Mouse (Mus musculus): ENCODE measurements around the gene Rassf8. TPM values are rescaled to one million over a fixed set of nuclear protein-coding genes. Genes with fewer than 3 reads are reported as not detected.

The Rassf8 gene
- polyA plus RNA-seq, 1 experiment, result 2.8 TPM

DNA sequence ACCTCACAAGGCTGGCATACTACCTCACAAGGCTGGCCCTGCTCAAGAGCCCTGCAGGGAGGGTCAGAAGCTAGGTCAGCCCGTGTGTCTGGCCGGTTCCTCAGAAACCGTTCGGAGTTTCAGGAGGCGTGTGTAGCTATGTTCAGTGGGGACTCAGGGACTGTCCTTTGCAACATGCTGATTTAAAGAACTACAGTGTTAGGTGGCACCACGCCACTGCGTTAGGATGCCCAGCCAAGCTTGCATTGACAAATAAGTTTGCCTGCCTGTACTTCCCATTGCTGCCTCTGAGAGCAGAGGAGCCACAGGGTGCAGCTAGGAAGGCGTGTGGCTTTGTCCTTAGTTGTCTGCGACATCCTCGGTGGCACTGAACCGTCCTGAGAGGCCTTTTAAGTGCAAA lies 23.3 kb downstream of the Rassf8 start:
- 73% methylated on average over 11 of the region's 11 CpGs for WGBS
- DNase-seq (ENCODE audit: low read depth, low spot score), result no peak

DNA sequence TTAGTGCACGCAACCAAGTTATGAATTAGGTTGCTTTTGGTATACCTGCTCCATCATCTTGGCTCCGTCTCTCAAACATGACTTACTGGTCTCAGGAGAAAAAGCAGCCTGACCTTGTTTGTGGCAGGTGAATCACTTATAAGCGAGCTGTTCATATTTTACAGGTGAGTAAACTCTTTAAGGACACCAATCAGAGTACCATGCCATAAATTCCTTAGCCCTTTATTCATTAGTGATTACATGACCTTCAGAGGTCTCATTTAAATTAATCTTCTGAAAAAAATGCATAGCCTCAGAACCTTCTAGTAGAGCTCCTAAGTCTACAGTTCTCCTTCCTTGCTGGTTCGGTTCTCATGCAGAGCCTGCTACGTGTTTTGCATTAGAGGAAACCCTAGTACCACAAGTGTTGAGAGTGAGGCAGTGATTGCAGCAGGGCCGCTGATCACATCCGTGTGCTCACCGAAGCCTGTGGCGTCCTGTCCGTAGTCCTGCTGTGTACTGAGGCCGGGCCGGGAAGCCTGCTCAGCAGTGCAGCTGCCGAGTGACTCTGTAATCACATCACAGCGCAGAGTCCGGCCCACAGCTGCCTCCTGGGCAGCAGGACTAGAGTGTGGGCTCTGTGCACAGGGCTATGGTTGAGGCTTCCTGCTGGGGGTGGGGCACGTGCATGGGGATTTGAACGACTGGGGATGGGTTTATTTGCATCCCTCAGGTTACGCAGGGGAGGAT lies 23.9 kb downstream of the Rassf8 start:
- WGBS, result 60% methylated on average over 18 of the region's 18 CpGs
- DNase-seq (ENCODE audit: low read depth, low spot score), result no peak

DNA sequence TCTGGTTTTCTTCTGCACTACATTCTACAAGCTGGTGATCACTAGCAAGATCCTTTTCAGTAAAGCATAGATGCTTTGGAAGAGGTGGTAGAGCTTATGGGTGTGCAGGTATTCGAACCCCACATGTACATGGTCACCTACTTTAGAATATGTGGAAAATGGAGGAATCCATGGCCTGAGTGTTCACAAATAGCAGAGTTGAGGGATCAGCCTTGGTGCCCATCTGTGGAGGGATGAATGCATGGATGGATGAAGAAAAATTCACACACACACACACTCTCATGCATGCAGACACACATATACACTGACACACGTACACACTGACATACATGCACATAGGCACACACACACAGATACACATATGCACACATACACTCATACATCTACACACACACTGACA lies 27.9 kb downstream of the Rassf8 start:
- WGBS, result 86% methylated on average over 2 of the region's 2 CpGs
- no peak for DNase-seq (ENCODE audit: low read depth, low spot score)

DNA sequence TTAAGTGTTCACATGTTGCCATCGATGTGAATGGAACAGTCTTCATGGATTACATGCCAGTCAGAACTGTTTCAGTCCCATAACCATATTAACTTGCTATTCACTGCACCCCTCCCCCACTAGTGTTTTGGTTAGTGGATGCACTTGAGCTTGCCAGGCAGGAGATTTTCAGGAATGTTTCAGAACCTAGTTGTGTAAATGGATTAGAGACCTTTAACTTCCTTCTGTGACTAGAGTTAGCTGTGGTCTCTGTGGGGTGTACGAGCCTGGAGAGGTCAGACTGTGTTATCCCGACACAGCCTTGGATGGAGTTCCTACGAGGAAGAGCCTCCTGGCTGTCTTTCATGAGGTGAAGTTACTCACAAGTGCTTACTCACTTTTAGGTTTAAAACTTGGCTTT lies 29.7 kb downstream of the Rassf8 start:
- 80% methylated on average over 4 of the region's 4 CpGs for WGBS
- DNase-seq (ENCODE audit: low read depth, low spot score), result no peak

DNA sequence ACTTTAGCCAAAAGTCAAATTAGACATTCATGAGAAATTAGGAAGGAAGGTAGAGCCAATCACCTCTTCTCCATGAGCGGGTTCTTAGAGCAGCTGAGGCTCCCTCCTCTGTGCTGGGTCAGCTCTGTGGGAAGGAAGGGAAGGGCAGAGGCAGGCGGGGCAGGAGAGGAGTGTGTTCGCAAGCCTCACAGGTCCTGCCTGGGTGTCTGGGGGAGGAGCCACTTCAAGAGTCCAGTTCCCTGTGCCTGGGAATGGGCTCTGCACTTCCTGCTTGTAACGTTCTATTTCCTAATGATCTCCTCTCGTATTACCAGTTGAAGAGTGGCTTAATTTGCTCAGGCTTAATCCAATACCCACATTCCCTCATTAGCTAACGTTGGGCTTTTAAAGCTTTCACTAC lies 32.8 kb downstream of the Rassf8 start:
- no peak for DNase-seq (ENCODE audit: low read depth, low spot score)
- WGBS, result 17% methylated on average over 6 of the region's 6 CpGs

DNA sequence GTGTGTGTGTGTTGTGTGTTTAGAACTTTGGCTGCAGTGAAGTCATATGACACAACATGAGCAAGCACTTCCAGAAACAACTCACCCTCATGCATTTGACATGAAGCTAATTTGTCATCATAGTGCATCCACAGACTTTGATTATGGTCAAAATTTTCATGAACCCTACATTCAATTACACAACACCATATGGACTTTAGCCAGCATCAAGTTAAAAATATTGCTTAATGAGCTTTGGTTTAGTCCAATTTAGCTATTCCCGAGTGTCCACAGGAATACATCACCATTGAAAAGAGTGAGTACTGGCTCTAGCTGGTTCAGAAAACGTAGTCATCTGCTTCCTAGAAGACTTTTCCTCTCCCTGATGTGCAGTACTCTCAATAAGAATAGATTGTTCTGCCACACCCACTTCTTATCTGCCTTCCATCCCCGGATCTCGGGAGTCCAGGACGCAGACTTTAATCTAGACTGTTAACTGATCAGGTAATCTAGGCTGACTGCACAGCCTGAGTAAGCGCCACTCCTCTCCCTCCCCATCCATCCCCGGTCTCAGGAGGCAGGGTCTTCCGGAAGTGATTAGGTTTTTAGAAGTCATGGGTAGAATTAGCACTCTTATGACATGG lies 33.7 kb downstream of the Rassf8 start:
- no peak for DNase-seq (ENCODE audit: low read depth, low spot score)

DNA sequence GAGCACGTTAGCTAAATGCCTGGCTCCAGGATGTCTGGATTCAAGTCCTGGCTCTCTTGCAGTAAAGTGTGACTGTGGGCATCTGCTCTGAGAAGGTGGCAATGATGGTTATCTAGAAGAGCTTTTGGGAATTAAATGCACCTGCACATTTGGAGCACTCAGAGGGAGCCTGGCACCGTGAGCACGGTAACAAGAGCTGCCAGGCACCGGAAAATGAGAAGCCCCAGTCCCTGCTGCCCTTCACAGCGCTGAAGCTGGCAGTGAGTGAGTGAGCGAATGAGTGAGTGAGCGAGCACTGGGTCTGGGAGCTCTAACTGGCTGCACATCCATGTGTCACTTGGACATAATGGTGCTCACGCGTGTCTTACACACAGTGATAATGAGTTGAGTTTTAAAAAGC lies 34.7 kb downstream of the Rassf8 start:
- WGBS, result 92% methylated on average over 9 of the region's 9 CpGs
- DNase-seq (ENCODE audit: low read depth, low spot score), result no peak

More for the DNA sequence above, 33.7 kb downstream of the Rassf8 start:
- 36% methylated on average over 8 of the region's 8 CpGs for WGBS

DNA sequence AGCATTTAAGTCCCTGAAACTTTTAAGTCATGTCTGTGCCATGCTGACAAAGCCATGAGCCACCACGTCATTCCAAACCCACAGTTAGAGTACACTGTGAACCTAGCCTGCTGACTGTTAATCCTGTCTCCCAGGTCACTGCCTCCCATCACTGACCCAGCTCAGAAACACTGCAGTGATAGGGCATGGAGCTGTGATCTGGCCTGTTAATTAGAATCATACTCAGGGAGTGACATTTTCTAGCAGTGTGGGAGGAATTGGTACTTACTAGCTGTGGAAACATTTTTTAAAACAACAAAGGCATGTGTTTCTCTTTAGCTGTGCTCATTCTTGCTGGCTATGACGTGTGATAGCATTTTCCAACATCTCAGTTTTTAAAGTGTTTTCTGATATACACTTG lies 35.4 kb downstream of the Rassf8 start:
- WGBS, result 79% methylated on average over 2 of the region's 2 CpGs
- no peak for DNase-seq (ENCODE audit: low read depth, low spot score)

DNA sequence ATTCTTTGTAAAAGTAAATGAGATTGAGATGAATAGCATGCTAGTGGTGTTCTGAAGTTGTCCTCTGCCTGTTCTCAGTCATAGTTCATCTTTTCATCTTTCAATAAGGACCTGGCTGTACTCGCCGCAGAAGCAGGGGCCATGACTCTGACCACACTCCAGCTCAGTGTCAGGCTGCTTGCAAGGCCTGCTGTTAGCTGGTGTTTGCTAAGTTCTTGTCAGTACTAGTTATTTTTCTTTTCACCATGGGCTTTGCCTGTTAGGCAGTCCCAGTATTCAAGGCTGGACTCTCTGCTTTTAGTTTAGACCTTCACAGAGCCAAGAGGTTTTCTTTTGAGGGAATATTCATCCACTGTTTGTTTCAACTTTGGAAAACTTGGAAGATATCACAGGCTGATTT lies 40.8 kb downstream of the Rassf8 start:
- DNase-seq (ENCODE audit: low read depth, low spot score), result no peak
- WGBS, result 86% methylated on average over 2 of the region's 2 CpGs

DNA sequence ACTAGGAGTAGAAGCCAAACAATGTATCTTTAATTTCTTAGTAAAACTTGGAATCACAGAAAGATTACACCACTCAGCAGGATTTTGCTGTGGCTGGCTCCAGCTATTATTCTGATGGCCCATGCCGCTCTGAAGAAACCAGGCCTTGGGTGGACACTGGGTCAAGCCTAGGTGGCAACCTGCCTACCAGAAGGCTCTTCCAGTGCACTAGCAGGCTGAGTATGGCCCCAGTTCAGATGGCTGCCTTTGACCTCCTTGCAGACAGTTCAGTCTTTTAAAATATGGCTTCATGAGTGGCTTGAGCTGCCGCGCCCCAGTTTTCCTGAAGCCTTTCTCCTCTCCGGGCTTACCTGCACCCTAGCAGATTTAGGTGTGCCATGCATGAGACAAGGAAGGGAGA lies 43.2 kb downstream of the Rassf8 start:
- DNase-seq (ENCODE audit: low read depth, low spot score), result no peak
- WGBS, result 83% methylated on average over 4 of the region's 4 CpGs

DNA sequence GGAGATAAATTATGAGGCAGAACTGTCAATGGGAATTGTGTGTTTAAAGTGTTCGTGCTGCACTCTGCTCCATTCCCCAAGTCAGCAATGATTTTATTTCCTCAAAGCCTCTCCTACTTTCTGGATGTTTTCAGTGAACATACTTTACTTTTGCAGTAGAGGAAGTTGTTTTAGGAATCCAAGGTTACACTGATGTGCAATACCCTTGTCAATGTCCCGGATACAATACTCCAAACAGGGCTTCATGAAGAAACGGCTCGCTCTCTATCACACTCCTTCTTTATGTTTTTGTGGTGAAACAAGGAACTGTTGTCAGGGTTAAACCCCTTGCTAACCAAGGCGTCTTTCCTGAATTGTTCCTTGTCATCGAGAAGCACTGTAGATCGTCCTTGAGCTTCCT lies 45.8 kb downstream of the Rassf8 start:
- no peak for DNase-seq (ENCODE audit: low read depth, low spot score)
- WGBS, result 54% methylated on average over 7 of the region's 7 CpGs

DNA sequence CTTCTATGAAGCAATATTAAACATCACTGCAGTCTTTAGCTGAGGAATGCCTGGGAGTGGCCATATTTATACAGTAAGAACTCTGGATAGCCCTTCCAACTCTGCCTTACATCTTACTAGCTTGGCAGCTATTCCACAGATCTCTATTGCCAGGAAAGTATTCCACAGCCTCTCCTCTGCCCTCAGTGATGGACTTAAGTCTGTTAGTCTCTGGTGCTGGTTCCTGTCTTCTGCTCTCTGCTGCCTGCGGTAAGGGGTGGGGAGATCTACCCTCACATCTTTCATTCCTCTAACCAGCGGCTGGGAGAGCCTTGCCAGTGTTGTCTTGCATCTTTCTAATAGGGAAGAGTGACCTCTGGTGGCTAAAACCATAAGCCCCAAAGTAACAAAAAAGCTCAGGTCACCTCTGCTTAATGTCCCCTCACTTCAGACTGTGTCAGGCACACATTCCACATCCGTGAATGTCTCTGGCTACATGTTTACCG lies 46.6 kb downstream of the Rassf8 start:
- DNase-seq (ENCODE audit: low read depth, low spot score), result no peak
- 10% methylated on average over 4 of the region's 4 CpGs for WGBS

DNA sequence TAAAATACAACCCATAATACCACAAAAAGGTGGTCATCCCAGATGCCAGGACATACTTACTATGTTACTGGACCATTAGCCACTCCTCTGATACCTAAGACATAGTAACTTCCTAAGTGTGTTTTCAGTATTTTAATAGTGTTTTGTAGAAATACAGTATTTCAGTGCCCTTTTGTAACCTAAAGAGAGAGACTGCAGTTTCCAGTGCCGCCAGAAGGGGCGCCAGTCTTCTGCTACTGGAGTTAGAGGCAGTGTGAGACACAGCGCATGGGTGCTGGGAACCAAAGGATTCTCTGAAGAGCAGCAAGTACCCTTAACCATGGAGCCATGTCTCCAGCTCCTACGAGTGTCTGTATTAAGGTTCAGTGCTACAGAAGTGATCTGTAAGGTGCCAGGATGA lies 48.1 kb downstream of the Rassf8 start:
- 68% methylated on average over 4 of the region's 4 CpGs for WGBS
- DNase-seq (ENCODE audit: low read depth, low spot score), result no peak

DNA sequence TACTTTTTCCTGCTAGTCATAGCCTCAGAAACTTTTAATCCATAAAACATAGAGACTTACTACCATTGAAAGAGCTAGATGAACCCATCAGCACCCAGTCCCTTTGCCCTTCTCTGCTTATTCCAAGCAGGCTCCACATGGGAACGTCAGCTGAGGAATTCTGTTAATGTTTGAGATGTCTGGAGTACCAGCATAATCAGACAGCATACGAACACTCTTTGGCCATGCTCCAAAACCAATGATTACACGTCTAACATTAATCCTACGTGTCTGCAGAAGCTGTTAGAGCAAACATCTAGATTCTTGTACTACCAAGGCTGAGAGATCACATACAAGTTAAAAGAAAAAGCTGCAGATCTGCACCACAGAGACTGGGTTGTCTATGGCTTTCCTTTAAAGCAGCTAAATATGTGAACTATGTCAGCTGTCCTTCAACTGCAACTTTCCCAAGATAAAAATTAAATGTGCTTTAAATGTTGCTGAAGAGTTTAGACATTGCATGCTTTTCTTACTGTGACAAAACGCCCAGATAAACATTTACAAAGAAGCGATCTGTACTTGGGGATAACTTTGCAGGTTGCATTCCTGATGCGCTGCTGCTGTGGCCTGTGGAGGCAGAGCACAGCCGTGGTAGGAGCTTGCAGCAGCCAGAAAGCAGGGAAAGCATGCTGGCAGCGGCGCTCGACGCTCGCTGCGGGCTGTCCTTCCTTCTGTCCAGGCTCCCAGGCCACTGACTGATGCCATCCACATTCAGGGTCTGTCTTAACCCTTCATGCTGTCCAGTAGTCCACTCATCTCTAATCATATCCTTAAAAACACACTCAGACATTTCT lies 49.9 kb downstream of the Rassf8 start:
- WGBS, result 46% methylated on average over 14 of the region's 14 CpGs
- no peak for DNase-seq (ENCODE audit: low read depth, low spot score)

DNA sequence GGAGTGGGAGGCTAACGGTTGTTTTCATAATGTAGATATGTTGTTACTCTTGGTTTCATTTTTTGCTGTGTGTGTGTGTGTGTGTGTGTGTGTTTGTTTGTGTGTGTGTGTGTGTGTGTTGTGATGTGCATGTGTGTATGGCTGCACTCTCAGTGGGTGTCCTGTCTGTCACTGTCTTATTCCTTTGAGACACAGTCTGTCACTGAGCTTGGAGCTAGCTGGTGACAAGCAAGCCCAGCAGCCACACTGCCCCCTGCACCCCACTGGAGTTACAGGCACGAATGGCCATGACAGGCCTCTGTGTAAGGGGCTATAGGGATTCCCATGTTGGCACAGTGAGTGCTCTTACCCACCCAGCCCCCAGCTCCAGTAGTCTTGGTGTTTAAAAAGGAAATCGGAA lies 51.1 kb downstream of the Rassf8 start:
- no peak for DNase-seq (ENCODE audit: low read depth, low spot score)
- 72% methylated on average over 3 of the region's 3 CpGs for WGBS

DNA sequence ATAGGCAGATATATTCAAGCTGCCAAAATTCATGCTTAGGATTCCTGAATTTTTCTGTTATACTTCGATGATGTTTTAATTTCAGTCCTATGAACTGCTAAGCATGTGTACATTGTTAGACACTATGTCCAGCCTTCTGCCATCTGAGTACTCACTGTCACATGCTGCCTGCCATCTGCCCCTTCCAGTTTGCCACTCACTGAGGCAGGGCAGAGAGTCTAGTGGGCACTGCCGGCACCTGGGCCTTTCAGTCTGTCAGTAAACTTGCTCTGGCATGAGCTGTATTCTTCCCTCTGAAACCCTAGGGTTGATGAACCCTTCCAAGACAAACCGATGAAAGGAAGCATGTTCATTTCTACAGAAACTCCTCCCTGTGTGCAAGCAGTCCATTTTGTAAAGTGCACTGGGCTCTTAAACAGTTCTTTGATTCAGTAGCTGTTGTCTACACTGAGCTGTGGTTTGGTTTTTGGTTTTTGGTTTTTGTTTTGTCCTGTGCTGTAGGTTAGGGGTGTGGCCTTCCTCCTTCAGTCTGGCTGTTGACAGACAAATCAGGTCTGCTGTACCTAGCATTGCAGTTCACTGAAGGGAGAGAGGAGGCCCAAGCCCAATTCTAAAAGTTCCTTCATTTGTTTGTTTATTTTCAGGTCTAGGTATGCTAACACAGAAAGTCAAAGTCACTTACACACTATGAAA lies 55.4 kb downstream of the Rassf8 start:
- no peak for DNase-seq (ENCODE audit: low read depth, low spot score)
- 75% methylated on average over 3 of the region's 3 CpGs for WGBS

DNA sequence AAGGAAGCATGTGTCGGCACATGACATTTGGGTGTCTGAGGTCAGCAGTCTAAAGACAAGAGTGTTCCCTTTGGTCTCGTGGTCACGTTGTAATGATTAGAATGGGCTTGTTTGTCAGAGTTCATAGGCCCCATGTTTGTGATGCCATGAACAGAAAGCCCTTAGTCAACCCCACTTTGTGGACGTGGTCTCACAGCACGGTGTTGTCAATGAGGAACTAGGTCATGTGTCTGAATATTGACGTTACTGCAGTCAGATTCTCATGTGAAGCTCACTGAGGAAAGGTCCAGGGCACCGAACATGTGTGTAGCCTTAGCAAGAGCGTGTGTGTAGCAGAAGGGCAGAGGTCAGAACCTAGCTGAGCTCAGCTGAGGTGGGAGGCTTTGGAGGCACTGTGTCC lies 56.3 kb downstream of the Rassf8 start:
- 77% methylated on average over 8 of the region's 8 CpGs for WGBS
- no peak for DNase-seq (ENCODE audit: low read depth, low spot score)

DNA sequence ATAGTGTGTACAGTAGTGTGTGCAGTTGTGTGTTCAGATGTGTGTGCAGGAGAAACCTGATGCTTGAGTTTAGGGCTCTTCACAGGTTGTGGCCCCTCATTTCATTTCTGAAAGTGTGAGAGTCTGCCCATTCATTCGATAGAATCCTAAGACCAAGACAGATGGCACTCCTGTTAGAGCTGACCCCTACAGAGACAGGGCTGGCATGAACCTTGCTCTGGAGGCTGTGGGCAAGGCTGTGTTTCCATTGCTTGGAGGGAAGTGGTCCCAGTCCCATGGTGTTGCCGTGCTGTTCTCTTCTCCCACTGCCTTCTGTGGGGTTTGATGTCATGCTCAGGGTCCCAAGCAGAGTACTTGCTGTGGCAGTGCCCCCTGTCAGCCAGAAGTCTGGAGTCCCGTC lies 57.7 kb downstream of the Rassf8 start:
- 66% methylated on average over 3 of the region's 3 CpGs for WGBS
- DNase-seq (ENCODE audit: low read depth, low spot score), result no peak

DNA sequence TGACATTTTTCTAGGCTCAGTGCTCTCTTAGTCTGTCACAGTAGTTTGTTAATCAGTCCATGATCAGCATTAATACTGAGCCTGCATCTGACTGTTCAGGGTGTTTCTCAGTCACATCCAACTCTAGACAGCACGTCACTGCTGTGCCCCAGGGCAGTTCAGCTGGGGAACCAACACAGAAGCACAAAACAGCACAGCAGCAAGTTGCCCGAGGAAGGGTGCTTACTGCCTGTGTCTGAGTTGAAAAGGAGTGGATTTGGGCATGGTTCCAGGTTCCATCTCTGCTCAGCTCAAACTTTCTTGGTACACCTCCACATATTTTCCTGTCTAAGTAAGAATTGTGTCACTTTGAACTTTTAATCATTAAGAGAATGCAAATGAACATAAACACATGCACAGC lies 60.2 kb downstream of the Rassf8 start:
- DNase-seq (ENCODE audit: low read depth, low spot score), result no peak
- 35% methylated on average over 2 of the region's 2 CpGs for WGBS

DNA sequence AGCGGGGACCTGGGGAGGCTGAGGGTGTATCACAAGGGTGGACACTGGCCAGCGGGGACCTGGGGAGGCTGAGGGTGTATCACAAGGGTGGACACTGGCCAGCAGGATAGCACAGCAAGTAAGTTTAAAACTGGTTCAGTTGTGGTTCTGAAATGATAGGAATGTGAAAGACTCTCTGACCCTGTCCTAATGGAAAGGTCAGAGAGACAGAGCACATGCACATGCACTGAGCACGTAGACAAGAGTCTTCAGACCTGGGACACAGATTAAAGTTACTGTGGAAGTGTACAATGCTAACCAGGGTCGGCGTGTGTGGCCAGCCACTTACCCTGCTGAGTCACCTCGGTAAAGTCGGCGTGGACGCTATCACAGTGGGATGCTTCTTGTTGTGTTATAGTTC lies 61.4 kb downstream of the Rassf8 start:
- WGBS, result 77% methylated on average over 9 of the region's 9 CpGs
- no peak for DNase-seq (ENCODE audit: low read depth, low spot score)
